Mouse (Mus musculus) embryonic facial prominence, embryonic 13.5 days (tissue): Measurements from ENCODE around the gene Lefty2. TPM values are rescaled to one million over a fixed set of nuclear protein-coding genes. Genes with fewer than 3 reads are reported as not detected.
"Not testable (repeated sequence)": the region's sequence is repeated elsewhere in the genome, so short reads cannot be mapped to it uniquely, and the experiment has no call there.

Source experiments
- ATAC-seq: fragments of 200-750 bp; cut with Nextera tagmentation; 2 replicates; pipeline ENCODE4 v1.8.0; 2017; ENCODE audit warnings: low read depth; ENCODE audit not compliant: insufficient number of reproducible peaks, insufficient read depth, low FRiP score, low TSS enrichment
- H3K27ac ChIP-seq: fragments of 300-500 bp; sonication (generic); 2 replicates; pipeline ENCODE4 v1.5.1; 2015; ENCODE audit warnings: moderate library complexity, mild to moderate bottlenecking, inconsistent platforms
- H3K27me3 ChIP-seq: fragments of 300-500 bp; sonication (generic); 2 replicates; pipeline ENCODE4 v1.6.1; 2015; ENCODE audit warnings: mild to moderate bottlenecking, inconsistent platforms
- H3K36me3 ChIP-seq: fragments of 300-500 bp; sonication (generic); 2 replicates; pipeline ENCODE4 v1.6.1; 2015; ENCODE audit warnings: mild to moderate bottlenecking, inconsistent platforms
- H3K4me1 ChIP-seq: fragments of 300-500 bp; sonication (generic); 2 replicates; pipeline ENCODE4 v1.6.1; 2015; ENCODE audit warnings: inconsistent platforms
- H3K4me2 ChIP-seq: fragments of 300-500 bp; sonication (generic); 2 replicates; pipeline ENCODE4 v1.6.1; 2015; ENCODE audit warnings: moderate library complexity, mild to moderate bottlenecking, inconsistent platforms
- H3K4me3 ChIP-seq: fragments of 300-500 bp; sonication (generic); 2 replicates; pipeline ENCODE4 v1.5.1; 2015; ENCODE audit warnings: mild to moderate bottlenecking, inconsistent platforms
- H3K9ac ChIP-seq: fragments of 300-500 bp; sonication (generic); 2 replicates; pipeline ENCODE4 v1.6.1; 2015; ENCODE audit warnings: mild to moderate bottlenecking, inconsistent platforms
- H3K9me3 ChIP-seq: fragments of 300-500 bp; sonication (generic); 2 replicates; pipeline ENCODE4 v1.6.1; 2016; ENCODE audit warnings: inconsistent platforms
- WGBS: fragments of 180-500 bp; shearing (Covaris S2); methylation state at CpG from one replicate; pipeline ENCODE4 v1.1.7; 2015; ENCODE audit warnings: mixed read lengths; 5-methylcytosine and 5-hydroxymethylcytosine counted together
- polyA plus RNA-seq: library from polyadenylated mRNA; unstranded; fragments of >200 nt; fragmentation: Nextera tagmentation; extraction: Ambion mirVana; gene quantifications from 2 replicates; pipeline ENCODE4 v1.2.1, GENCODE M21; 2015

Gene Lefty2
- polyA plus RNA-seq, 1 experiment from 2014 or later: 0.11 TPM

GRCm38 (mm10) chr1:180938781-180939180 is 45.9 kb downstream of the Lefty2 start:
- not testable (repeated sequence) for H3K9me3 ChIP-seq, H3K4me3 ChIP-seq, H3K36me3 ChIP-seq, ATAC-seq, H3K27ac ChIP-seq, H3K4me2 ChIP-seq, H3K9ac ChIP-seq
- H3K4me1 ChIP-seq: peaks cover 26% of the 10 kb centered on the region
- peaks cover 68% of the 10 kb centered on the region for H3K27me3 ChIP-seq
- WGBS: 73% methylated on average over 2 of the region's 2 CpGs

DNA sequence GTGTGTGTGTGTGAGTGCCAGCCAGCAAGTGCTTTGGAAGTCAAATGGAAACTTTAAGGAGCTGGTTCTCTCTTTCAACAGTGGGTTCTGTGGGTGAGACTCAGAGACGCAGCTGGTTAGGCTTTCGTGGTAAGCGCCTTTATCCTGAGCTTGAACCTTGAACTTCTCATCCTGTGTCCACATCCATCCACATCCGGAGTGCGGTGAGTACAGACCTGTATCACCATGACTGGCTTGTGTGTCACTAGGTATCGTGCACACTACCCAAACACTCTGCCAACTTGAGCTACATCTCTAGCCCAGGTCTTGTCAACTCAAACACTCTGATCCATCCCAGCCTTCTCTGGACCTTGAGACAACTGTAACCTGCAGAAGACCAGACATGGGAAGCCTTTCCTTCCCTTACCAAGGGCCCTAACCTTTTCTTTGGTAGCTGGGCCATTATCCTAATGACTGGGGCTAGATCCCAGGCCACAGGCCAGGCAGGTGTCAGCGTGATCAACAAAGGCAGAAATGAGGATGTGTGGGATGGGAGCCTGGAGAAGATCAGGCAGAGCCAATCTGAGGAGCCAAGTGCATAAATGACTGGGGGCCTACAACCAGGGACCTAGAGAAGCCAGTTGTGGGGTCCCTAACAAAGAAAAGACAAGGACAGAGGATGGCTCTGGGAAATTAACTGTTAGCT is 48.0 kb downstream of the Lefty2 start:
- Histone ChIP-seq H3K4me1 (peaks cover 45% of the 10 kb centered on the region), H3K27ac (no peak overlapping the region), H3K9me3 (no peaks in the 10 kb centered on the region), H3K4me2 (peak overlapping the region; percentile 89), H3K27me3 (peaks cover 46% of the 10 kb centered on the region), H3K4me3 (peak overlapping the region; percentile 83), H3K9ac (peak overlapping the region; percentile 88), H3K36me3 (no peaks in the 10 kb centered on the region)
- WGBS: 89% methylated on average over 7 of the region's 7 CpGs
- no peak for ATAC-seq

DNA sequence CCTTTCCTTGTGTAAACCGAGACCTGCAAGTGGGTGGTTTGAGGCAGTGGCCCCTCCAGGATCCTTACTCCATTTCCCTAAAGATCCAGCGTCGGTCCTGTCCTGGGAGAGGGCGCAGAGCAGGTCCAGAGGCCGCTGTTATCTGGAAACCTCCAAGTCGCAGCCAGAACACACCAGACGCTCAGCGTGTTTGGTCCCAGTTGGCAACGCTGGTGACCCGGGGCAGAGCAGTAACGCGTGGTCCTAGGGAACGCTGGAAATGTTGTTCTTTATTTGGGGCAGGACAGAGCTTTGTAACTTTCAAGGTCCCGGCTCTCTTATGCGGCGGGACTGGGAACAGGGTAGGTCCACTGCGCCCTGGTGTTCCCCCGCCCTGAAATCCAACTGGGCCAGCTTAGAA is 48.8 kb downstream of the Lefty2 start:
- Histone ChIP-seq H3K27ac (no peak overlapping the region), H3K9me3 (no peaks in the 10 kb centered on the region), H3K9ac (peak overlapping the region; percentile 88), H3K4me2 (peak overlapping the region; percentile 89), H3K27me3 (peaks cover 38% of the 10 kb centered on the region), H3K36me3 (no peaks in the 10 kb centered on the region), H3K4me1 (peaks cover 51% of the 10 kb centered on the region), H3K4me3 (peak overlapping the region; percentile 83)
- WGBS: 3% methylated on average over 18 of the region's 18 CpGs
- no peak for ATAC-seq

- H3K4me1 ChIP-seq: peaks cover 48% of the 10 kb centered on the region
- ATAC-seq: peak; percentile 49; the same call in 1 of the 2 replicates
- H3K27me3 ChIP-seq: peaks cover 31% of the 10 kb centered on the region
- H3K9ac ChIP-seq: peak within 1 kb of the TSS; percentile 88
- no peaks in the 10 kb centered on the region for H3K9me3 ChIP-seq
- H3K4me3 ChIP-seq: peak within 1 kb of the TSS; percentile 83
- under 1% methylated on average over 68 of the region's 73 CpGs for WGBS
- 0 out of 2 replicates have a peak, but pooled peaks cover 1% of the 10 kb centered on the region for H3K36me3 ChIP-seq
- peak within 1 kb of the TSS; percentile 89 for H3K4me2 ChIP-seq
- H3K27ac ChIP-seq: peak within 1 kb of the TSS; percentile 56
Measured at GRCm38 (mm10) chr1:180942166-180943031, 49.5 kb downstream of the Lefty2 start, which contains the start of gene Tmem63a. Tmem63a (plus strand) TSS chr1:180942344.

GRCm38 (mm10) chr1:180943032-180943644 is 50.2 kb downstream of the Lefty2 start:
- Histone ChIP-seq H3K4me2 (peak overlapping the region; percentile 89), H3K36me3 (0 out of 2 replicates have a peak, but pooled peaks cover 3% of the 10 kb centered on the region), H3K4me1 (peaks cover 48% of the 10 kb centered on the region), H3K4me3 (peak overlapping the region; percentile 83), H3K9me3 (no peaks in the 10 kb centered on the region), H3K27me3 (peaks cover 24% of the 10 kb centered on the region), H3K27ac (peak overlapping the region; percentile 56), H3K9ac (peak overlapping the region; percentile 88)
- ATAC-seq: no peak
- WGBS: 39% methylated on average over 11 of the region's 11 CpGs

DNA sequence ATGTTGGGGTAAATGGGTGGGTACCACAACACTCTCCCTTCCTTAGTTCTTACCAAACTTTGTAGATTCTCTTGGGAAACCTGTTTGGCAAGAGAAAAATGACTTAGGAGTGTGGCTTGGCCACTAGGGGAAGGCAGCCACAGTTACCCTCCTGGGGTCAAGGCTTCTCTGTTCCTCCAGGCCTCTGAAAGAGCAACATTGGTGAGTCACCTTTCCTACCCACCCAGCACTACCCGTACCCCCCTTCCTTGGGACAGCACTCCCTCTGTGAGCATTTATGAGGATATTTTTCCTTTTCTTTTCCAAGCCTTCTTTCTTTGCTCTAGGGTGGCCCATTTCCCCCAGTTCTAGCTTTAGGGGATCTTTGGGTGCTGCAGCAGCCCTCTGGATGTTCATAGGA is 51.0 kb downstream of the Lefty2 start:
- peaks cover 48% of the 10 kb centered on the region for H3K4me1 ChIP-seq
- no peak for ATAC-seq
- 0 out of 2 replicates have a peak, but pooled peaks cover 3% of the 10 kb centered on the region for H3K36me3 ChIP-seq
- H3K27ac ChIP-seq: no peak overlapping the region
- no peak overlapping the region for H3K9ac ChIP-seq
- H3K4me3 ChIP-seq: no peak overlapping the region
- 81% methylated on average over 1 of the region's 1 CpGs for WGBS
- H3K4me2 ChIP-seq: 0 out of 2 replicates have a peak overlapping the region, but pooled peaks have one; percentile 89
- peaks cover 22% of the 10 kb centered on the region for H3K27me3 ChIP-seq
- no peaks in the 10 kb centered on the region for H3K9me3 ChIP-seq

- H3K27ac ChIP-seq: peak overlapping the region; percentile 82
- H3K4me3 ChIP-seq: no peak overlapping the region
- ATAC-seq: no peak
- peaks cover 6% of the 10 kb centered on the region; the same call in 1 of the 2 replicates for H3K36me3 ChIP-seq
- 77% methylated on average over 4 of the region's 4 CpGs for WGBS
- no peaks in the 10 kb centered on the region for H3K9me3 ChIP-seq
- H3K4me2 ChIP-seq: peak overlapping the region; percentile 47; the same call in 1 of the 2 replicates
- peaks cover 48% of the 10 kb centered on the region for H3K4me1 ChIP-seq
- no peak overlapping the region for H3K9ac ChIP-seq
- H3K27me3 ChIP-seq: peaks cover 22% of the 10 kb centered on the region
Measured at GRCm38 (mm10) chr1:180944553-180944952, 51.6 kb downstream of the Lefty2 start.

- Histone ChIP-seq H3K4me2 (peak overlapping the region; percentile 47), H3K9ac (peak overlapping the region; percentile 32; the same call in 1 of the 2 replicates), H3K36me3 (peaks cover 13% of the 10 kb centered on the region; the same call in 1 of the 2 replicates), H3K27me3 (peaks cover 20% of the 10 kb centered on the region), H3K27ac (peak overlapping the region; percentile 82), H3K4me3 (no peak overlapping the region), H3K9me3 (no peaks in the 10 kb centered on the region), H3K4me1 (peaks cover 48% of the 10 kb centered on the region)
- 17% methylated on average over 20 of the region's 20 CpGs for WGBS
- ATAC-seq: peak; percentile 79
Measured at GRCm38 (mm10) chr1:180945001-180945980, 52.4 kb downstream of the Lefty2 start.

- Histone ChIP-seq H3K36me3 (peaks cover 17% of the 10 kb centered on the region), H3K27me3 (peaks cover 8% of the 10 kb centered on the region), H3K4me2 (peak overlapping the region; percentile 47; the same call in 1 of the 2 replicates), H3K27ac (peak overlapping the region; percentile 82), H3K4me1 (peaks cover 41% of the 10 kb centered on the region), H3K9me3 (no peaks in the 10 kb centered on the region), H3K9ac (peak overlapping the region; percentile 32), H3K4me3 (no peak overlapping the region)
- no peak for ATAC-seq
- 88% methylated on average over 6 of the region's 6 CpGs for WGBS
Measured at GRCm38 (mm10) chr1:180946448-180946847, 53.5 kb downstream of the Lefty2 start.
